Mouse (Mus musculus) ZHBTc4 (cell line): ENCODE results near the gene Caprin1.

Experiments used
- DNase-seq: peaks from one replicate; pipeline ENCODE4 v3.0.0-alpha.2; 2011; ENCODE audit warnings: low read depth, low spot score

Gene Caprin1

GRCm38 (mm10) chr2:103797491-103798009 is at the start of gene Caprin1:
TSS of gene Caprin1 (minus strand) at chr2:103797649.
- peak; percentile 96 for DNase-seq

DNA sequence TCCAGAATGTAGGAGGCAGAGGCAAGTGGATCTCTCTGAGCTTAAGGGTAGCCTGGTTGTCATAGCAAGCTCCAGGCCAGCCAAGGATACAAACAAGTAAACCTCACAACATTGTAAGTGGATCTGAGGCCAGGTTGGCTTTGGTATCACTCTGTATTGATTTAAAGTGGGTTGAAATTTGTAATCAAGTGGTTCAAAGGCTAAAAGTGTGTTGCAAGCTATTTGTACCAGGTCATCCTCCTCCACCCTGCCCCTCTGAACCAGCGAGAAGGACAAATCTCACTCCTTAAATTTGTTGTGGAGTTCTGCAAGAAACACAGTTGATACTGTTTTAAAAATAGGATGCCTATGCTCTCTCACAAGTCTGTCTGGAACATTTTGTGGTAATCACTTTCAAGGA is 49.4 kb upstream of the Caprin1 start:
- DNase-seq: no peak

- DNase-seq: no peak
Measured at GRCm38 (mm10) chr2:103846271-103846670, 48.8 kb upstream of the Caprin1 start.

DNA sequence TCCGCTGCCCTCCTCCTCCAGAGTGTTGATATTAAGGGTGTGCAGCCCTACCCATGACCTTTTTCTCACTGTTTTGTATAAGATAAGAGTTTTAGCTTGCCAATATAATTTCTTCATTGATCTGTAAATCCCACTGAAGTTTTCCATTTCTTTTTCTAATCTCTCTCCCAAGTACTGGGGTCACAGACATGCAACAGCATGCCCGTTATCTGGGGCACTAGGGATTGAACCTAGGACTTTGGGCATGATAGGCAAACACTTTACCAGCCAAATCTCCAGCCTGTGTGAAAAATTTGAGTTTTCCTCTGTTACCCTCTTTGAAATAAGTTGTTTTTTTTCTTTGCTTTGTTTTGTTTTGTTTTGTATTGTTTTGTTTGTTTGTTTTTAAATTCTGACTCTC is 46.6 kb upstream of the Caprin1 start:
- DNase-seq: no peak

- no peak for DNase-seq
Measured at GRCm38 (mm10) chr2:103843321-103843720, 45.9 kb upstream of the Caprin1 start.

DNA sequence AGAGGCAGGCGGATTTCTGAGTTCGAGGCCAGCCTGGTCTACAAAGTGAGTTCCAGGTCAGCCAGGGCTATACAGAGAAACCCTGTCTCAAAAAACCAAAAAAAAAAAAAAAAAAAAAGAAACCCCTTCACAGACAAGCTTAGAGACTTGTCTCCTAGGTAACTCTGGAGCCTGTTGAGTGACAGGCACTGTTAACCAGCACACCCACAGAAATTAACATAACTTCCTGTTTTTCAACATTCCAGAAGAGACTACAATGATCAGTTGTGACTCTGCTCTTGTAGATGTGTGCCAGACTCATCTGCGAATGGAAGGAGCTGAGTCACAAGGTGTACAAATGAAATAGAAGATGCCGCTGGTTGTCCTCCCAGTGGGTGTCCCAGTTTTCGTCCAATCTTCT is 44.9 kb upstream of the Caprin1 start:
- DNase-seq: peak; percentile 70

DNA sequence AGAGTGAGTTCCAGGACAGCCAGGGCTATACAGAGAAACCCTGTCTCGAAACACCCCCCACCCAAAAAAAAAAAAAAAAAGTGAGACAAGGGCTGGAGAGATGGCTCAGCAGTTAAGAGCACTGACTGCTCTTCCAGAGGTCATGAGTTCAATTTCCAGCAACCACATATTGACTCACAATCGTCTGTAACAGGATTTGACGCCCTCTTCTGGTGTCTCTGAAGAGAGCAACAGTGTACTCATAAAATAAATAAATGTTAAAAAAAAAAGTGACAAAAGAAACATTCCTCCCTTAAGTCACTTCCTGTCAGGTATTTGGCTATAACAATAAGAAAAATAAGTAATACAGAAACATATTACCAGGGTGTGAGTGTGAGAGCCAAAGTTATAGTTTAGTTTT is 41.0 kb upstream of the Caprin1 start:
- DNase-seq: peak; percentile 50

- DNase-seq: no peak
Measured at GRCm38 (mm10) chr2:103837166-103837565, 39.7 kb upstream of the Caprin1 start.

- DNase-seq: no peak
Measured at GRCm38 (mm10) chr2:103835614-103836395, 38.4 kb upstream of the Caprin1 start.

- no peak for DNase-seq
Measured at GRCm38 (mm10) chr2:103833816-103834445, 36.5 kb upstream of the Caprin1 start.

DNA sequence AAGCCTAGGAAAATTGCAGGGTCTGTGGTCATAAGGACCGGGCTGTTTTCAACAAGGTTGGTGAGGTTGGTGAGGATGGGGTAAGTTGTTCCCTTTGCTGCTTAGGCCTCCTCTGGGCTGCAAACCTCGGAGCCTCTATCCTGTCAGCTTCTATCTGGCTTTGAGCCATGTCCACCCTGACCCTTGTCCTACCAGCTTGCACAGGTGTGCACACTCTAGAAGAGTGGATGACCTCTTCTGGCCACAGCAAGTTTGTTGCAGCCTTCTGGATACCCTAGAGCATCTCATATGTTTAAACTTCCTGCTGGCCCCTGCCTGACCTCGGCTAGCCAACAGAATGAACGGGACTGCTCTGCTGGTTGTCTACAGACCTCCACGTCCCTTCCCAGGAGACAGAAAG is 35.5 kb upstream of the Caprin1 start:
- no peak for DNase-seq

DNA sequence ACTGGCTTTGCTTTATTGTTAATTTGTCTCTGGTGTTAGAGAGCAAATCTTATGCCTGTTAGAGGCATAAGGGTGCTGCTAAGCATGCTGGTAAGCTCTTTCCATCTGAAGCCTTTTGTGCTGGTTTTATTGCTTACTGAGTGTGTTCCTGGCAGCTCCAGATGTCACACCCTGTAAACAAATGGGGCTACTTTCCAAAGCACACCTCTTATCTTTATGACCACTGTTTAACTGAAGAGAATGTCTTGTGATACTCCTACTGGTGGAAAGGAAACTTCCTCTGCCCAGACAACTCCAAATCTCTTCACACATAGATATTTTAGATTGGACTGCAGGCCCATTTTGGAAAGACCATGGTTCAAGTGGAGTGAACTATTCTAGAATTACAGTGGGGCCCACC is 31.5 kb upstream of the Caprin1 start:
- no peak for DNase-seq

- no peak for DNase-seq
Measured at GRCm38 (mm10) chr2:103824916-103825315, 27.5 kb upstream of the Caprin1 start.

DNA sequence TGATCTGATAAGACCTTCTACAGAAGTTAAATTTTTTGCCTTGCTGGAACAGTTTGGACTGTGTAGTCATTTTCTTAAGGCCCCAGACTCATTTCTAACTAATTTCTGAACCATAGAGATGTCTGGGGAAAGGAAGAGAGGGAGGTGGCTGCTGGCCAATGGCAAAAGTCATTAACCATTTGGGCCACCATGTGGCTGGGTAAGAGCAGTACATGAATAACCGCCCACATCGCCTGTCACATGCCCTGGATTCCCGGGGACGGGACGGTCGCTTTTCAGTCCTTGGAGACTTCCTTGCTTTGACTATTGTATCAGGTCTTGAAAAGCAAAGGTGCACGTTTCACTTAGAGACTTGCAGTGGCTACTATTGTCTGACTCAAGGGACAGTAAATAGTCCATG is 25.1 kb upstream of the Caprin1 start:
- DNase-seq: peak; percentile 68

- DNase-seq: peak; percentile 48
Measured at GRCm38 (mm10) chr2:103817145-103817895, 19.9 kb upstream of the Caprin1 start.

DNA sequence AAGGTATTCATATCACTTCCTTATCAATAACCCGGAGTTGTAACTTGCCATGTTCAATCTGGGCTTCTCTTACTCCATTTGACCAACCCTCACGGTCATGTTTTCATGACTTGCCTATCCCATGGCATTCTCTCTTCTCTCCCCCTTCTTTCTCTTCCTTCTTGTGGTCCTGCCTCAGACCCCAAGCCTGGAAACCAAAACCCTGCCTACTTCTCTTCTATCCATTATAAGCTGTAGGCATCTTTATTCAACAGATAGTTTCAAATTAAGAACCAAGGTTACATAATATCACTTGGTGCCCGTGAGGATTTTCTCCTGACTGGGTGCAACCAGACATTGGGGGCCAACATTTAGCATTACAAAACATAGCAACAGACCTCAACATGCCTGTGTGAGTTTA is 18.5 kb upstream of the Caprin1 start:
- DNase-seq: no peak

- no peak for DNase-seq
Measured at GRCm38 (mm10) chr2:103811465-103812191, 14.2 kb upstream of the Caprin1 start.

DNA sequence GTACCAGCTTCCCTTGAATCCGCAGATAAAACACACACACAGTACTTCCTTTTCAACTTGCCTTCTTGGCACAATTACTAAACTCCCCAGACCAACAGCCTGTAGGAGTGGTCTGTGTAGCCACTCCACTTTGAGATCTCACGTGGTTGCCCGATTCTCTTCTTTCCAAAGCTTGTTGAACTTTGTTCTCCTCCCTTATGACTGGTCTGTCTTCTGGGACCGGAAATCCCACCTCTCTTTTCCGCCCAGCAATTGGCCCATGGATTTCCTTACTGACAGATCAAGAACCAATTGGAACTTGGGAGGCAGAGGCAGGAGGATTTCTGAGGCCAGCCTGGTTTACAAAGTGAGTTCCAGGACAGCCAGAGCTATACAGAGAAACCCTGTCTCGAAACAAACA is 13.0 kb upstream of the Caprin1 start:
- peak; percentile 94 for DNase-seq

DNA sequence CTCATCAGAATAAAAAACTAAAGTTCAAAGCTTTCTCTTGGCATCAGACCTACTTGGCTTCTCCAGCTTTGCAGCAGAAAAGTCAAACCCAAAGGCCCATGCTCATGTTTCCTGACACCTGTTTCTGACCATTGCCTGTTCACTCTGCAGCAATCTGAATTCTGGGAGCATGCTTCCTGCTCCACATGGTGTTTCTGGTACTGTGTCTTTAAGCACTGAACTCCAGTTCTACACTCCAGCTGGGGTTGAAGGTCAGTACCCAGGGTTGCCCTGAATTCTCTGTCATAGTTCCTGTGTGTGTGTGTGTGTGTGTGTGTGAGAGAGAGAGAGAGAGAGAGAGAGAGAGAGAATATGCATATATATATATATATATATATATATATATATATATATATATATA is 11.0 kb upstream of the Caprin1 start:
- DNase-seq: no peak

- no peak for DNase-seq
Measured at GRCm38 (mm10) chr2:103803770-103804530, 6.5 kb upstream of the Caprin1 start.

- DNase-seq: no peak
Measured at GRCm38 (mm10) chr2:103802422-103802821, 5.0 kb upstream of the Caprin1 start.
